Mouse (Mus musculus) lung, postnatal 0 days (tissue): ENCODE measurements around the gene Gtf3c2.

ENCODE experiments used
- CTCF ChIP-seq: IDR thresholded peaks from 2 replicates; pipeline ENCODE4 v1.5.1; 2016; ENCODE audit warnings: antibody characterized with exemption, mild to moderate bottlenecking
- EP300 ChIP-seq: IDR thresholded peaks from 2 replicates; pipeline ENCODE4 v1.6.1; 2016; ENCODE audit warnings: antibody characterized with exemption, mild to moderate bottlenecking, control low read depth

GRCm38 (mm10) chr5:31194486-31195485 is 14.8 kb upstream of the Gtf3c2 start:
- TF ChIP-seq CTCF (no peak), EP300 (no peak)
